Comparison of ENCODE assay signal across 8 mouse cellular contexts in genomic region chr1:72874287-72875211, GRCm38 (mm10). TPM values are rescaled to one million over a fixed set of nuclear protein-coding genes. Genes with fewer than 3 reads are reported as not detected.
DNase-seq lines count a peak whose midpoint lies in the region; ATAC-seq lines count a peak whose summit lies in the region.

Gene Igfbp5 (minus strand): TSS chr1:72874884.

- H3K9me3 ChIP-seq in embryonic facial prominence, embryonic 12.5 days: no peaks in the 10 kb centered on the region
- H3K9me3 ChIP-seq in heart, embryonic 11.5 days (replicated peaks; ENCODE audit: control insufficient read depth, low read length): no peaks in the 10 kb centered on the region
- H3K9me3 ChIP-seq in kidney, embryonic 16.5 days (ENCODE audit: low read length): no peaks in the 10 kb centered on the region
- no peaks in the 10 kb centered on the region for H3K9me3 ChIP-seq in liver, embryonic 11.5 days (ENCODE audit: control insufficient read depth, low read length)
- H3K9me3 ChIP-seq in neural tube, embryonic 13.5 days: no peaks in the 10 kb centered on the region

- peak within 1 kb of the TSS; percentile 77 for H3K4me2 ChIP-seq in embryonic facial prominence, embryonic 12.5 days (replicated peaks)
- peak within 1 kb of the TSS; percentile 95 for H3K4me2 ChIP-seq in heart, embryonic 11.5 days
- peak within 1 kb of the TSS; percentile 94 for H3K4me2 ChIP-seq in kidney, embryonic 16.5 days (replicated peaks; ENCODE audit: low read depth, low read length)
- peak within 1 kb of the TSS; percentile 78 for H3K4me2 ChIP-seq in liver, embryonic 11.5 days
- H3K4me2 ChIP-seq in neural tube, embryonic 13.5 days: peak within 1 kb of the TSS; percentile 85

- 1% methylated on average over 38 of the region's 38 CpGs for WGBS in embryonic facial prominence, embryonic 12.5 days
- WGBS in heart, embryonic 11.5 days (ENCODE audit: insufficient replicate concordance): under 1% methylated on average over 38 of the region's 38 CpGs
- WGBS in kidney, embryonic 16.5 days: under 1% methylated on average over 37 of the region's 38 CpGs
- WGBS in liver, embryonic 11.5 days: 2% methylated on average over 37 of the region's 38 CpGs
- under 1% methylated on average over 38 of the region's 38 CpGs for WGBS in neural tube, embryonic 13.5 days

- H3K4me3 ChIP-seq in embryonic facial prominence, embryonic 12.5 days: peak within 1 kb of the TSS; percentile 72
- H3K4me3 ChIP-seq in heart, embryonic 11.5 days (ENCODE audit: low read depth, low read length): peak within 1 kb of the TSS; percentile 77
- H3K4me3 ChIP-seq in kidney, embryonic 16.5 days (ENCODE audit: low read length): peak within 1 kb of the TSS; percentile 72
- peak within 1 kb of the TSS; percentile 50 for H3K4me3 ChIP-seq in liver, embryonic 11.5 days (ENCODE audit: low read depth, low read length)
- peak within 1 kb of the TSS; percentile 55 for H3K4me3 ChIP-seq in neural tube, embryonic 13.5 days

- peak within 1 kb of the TSS; percentile 95 for H3K27ac ChIP-seq in embryonic facial prominence, embryonic 12.5 days
- peak within 1 kb of the TSS; percentile 95 for H3K27ac ChIP-seq in heart, embryonic 11.5 days (ENCODE audit: low read depth, low read length)
- H3K27ac ChIP-seq in kidney, embryonic 16.5 days (ENCODE audit: low read length): peak within 1 kb of the TSS; percentile 90
- H3K27ac ChIP-seq in liver, embryonic 11.5 days (ENCODE audit: low read depth, low read length): peak within 1 kb of the TSS; percentile 33; the same call in 1 of the 2 replicates
- peak within 1 kb of the TSS; percentile 86 for H3K27ac ChIP-seq in neural tube, embryonic 13.5 days (replicated peaks)

- peak; percentile 67 for DNase-seq in cerebellum, adult 11 months
- DNase-seq in liver, embryonic 11.5 days (ENCODE audit: low spot score): no peak
- peak; percentile 80 for DNase-seq in yolk sac, embryonic 10.5 days (ENCODE audit: low spot score)

- no peak for ATAC-seq in cerebellum, adult (ENCODE audit: insufficient number of reproducible peaks, low FRiP score, low TSS enrichment)
- ATAC-seq in embryonic facial prominence, embryonic 12.5 days (ENCODE audit: insufficient number of reproducible peaks, insufficient read depth, low FRiP score, low TSS enrichment): peak; percentile 70
- ATAC-seq in heart, embryonic 11.5 days (replicated peaks; ENCODE audit: insufficient number of reproducible peaks, low FRiP score, low TSS enrichment): peak; percentile 71
- peak; percentile 43 for ATAC-seq in kidney, embryonic 16.5 days (ENCODE audit: low FRiP score, low TSS enrichment)
- ATAC-seq in liver, embryonic 11.5 days (replicated peaks; ENCODE audit: low FRiP score): no peak
- ATAC-seq in neural tube, embryonic 13.5 days (ENCODE audit: low read depth): peak; percentile 58

- peaks cover 33% of the 10 kb centered on the region for H3K4me1 ChIP-seq in embryonic facial prominence, embryonic 12.5 days
- peaks cover 21% of the 10 kb centered on the region for H3K4me1 ChIP-seq in heart, embryonic 11.5 days (ENCODE audit: control insufficient read depth, insufficient read depth, low read length)
- peaks cover 54% of the 10 kb centered on the region for H3K4me1 ChIP-seq in kidney, embryonic 16.5 days (ENCODE audit: insufficient read depth, low read length)
- peaks cover 8% of the 10 kb centered on the region for H3K4me1 ChIP-seq in liver, embryonic 11.5 days (replicated peaks; ENCODE audit: control insufficient read depth, insufficient read depth, low read length)
- peaks cover 78% of the 10 kb centered on the region for H3K4me1 ChIP-seq in neural tube, embryonic 13.5 days (replicated peaks)

- peak within 1 kb of the TSS; percentile 91 for H3K9ac ChIP-seq in embryonic facial prominence, embryonic 12.5 days
- peak within 1 kb of the TSS; percentile 92 for H3K9ac ChIP-seq in heart, embryonic 11.5 days (ENCODE audit: low read depth, low read length)
- peak within 1 kb of the TSS; percentile 87 for H3K9ac ChIP-seq in kidney, embryonic 16.5 days (replicated peaks; ENCODE audit: low read length)
- H3K9ac ChIP-seq in liver, embryonic 11.5 days (ENCODE audit: low read depth, low read length): peak within 1 kb of the TSS; percentile 47; the same call in 1 of the 2 replicates
- H3K9ac ChIP-seq in neural tube, embryonic 13.5 days: peak within 1 kb of the TSS; percentile 82

- no peaks in the 10 kb centered on the region for H3K36me3 ChIP-seq in embryonic facial prominence, embryonic 12.5 days
- no peaks in the 10 kb centered on the region for H3K36me3 ChIP-seq in heart, embryonic 11.5 days (ENCODE audit: control insufficient read depth, insufficient read depth, low read length)
- no peaks in the 10 kb centered on the region for H3K36me3 ChIP-seq in kidney, embryonic 16.5 days (ENCODE audit: insufficient read depth, low read length)
- H3K36me3 ChIP-seq in liver, embryonic 11.5 days (ENCODE audit: control insufficient read depth, insufficient read depth, low read length): no peaks in the 10 kb centered on the region
- no peaks in the 10 kb centered on the region for H3K36me3 ChIP-seq in neural tube, embryonic 13.5 days

- H3K27me3 ChIP-seq in embryonic facial prominence, embryonic 12.5 days: no peaks in the 10 kb centered on the region
- H3K27me3 ChIP-seq in heart, embryonic 11.5 days (ENCODE audit: control insufficient read depth, insufficient read depth, low read length): no peaks in the 10 kb centered on the region
- H3K27me3 ChIP-seq in kidney, embryonic 16.5 days (ENCODE audit: insufficient read depth, low read length): peaks cover 5% of the 10 kb centered on the region; the same call in 1 of the 2 replicates
- H3K27me3 ChIP-seq in liver, embryonic 11.5 days (replicated peaks; ENCODE audit: control insufficient read depth, insufficient read depth, low read length): peaks cover 63% of the 10 kb centered on the region
- peaks cover 46% of the 10 kb centered on the region for H3K27me3 ChIP-seq in neural tube, embryonic 13.5 days

RNA-seq across cellular contexts. Expression of gene Igfbp5, which starts in this region (rescaled TPM):
- polyA plus RNA-seq in embryonic facial prominence, embryonic 12.5 days (2016; fragmentation: Nextera tagmentation; extraction: Ambion mirVana): 142 and 150 TPM in 2 replicates
- 118 and 133 TPM in 2 replicates for polyA plus RNA-seq in heart, embryonic 11.5 days (2014; fragmentation: Nextera tagmentation; extraction: Ambion mirVana)
- polyA plus RNA-seq in kidney, embryonic 16.5 days (2015; fragmentation: Nextera tagmentation; extraction: Ambion mirVana): 89.0 and 104 TPM in 2 replicates
- 29.3 and 33.8 TPM in 2 replicates for polyA plus RNA-seq in liver, embryonic 11.5 days (2014; fragmentation: Nextera tagmentation; extraction: Ambion mirVana)
- polyA plus RNA-seq in neural tube, embryonic 13.5 days (2015; fragmentation: Nextera tagmentation; extraction: Ambion mirVana): 158 and 172 TPM in 2 replicates

Comparison
In these comparisons a context has a peak if more than half of its experiments do, and no peak if none do; other contexts are left out.
1. ATAC-seq: peak in embryonic facial prominence, embryonic 12.5 days (single experiment), heart, embryonic 11.5 days (single experiment), kidney, embryonic 16.5 days (single experiment) and neural tube, embryonic 13.5 days (single experiment); none in cerebellum, adult (single experiment) and liver, embryonic 11.5 days (single experiment).
2. H3K27ac ChIP-seq: peak in every context shown above with its lines; median percentile 95 in embryonic facial prominence, embryonic 12.5 days; 95 in heart, embryonic 11.5 days; 90 in kidney, embryonic 16.5 days; 86 in neural tube, embryonic 13.5 days; 33 in liver, embryonic 11.5 days.
3. Peak in every context shown above with its lines, with median percentiles within 50 percentile points of each other: H3K4me2 ChIP-seq, H3K4me3 ChIP-seq and H3K9ac ChIP-seq.